Mouse (Mus musculus) stomach, postnatal 0 days (tissue): ENCODE measurements around the gene Urb2. TPM values are rescaled to one million over a fixed set of nuclear protein-coding genes. Genes with fewer than 3 reads are reported as not detected.

Source experiments
- ATAC-seq: fragments of 200-750 bp; cut with Nextera tagmentation; 2 replicates; pipeline ENCODE4 v1.8.0; 2017; ENCODE audit not compliant: low FRiP score, low TSS enrichment
- DNase-seq: peaks from one replicate; pipeline ENCODE4 v3.0.0-alpha.2; 2016; ENCODE audit warnings: low spot score
- H3K27ac ChIP-seq: fragments of 300-500 bp; sonication (generic); replicated peaks from 2 replicates; pipeline ENCODE4 v1.5.1; 2014; ENCODE audit warnings: mild to moderate bottlenecking, control low read depth
- H3K27me3 ChIP-seq: fragments of 300-500 bp; sonication (generic); 2 replicates; pipeline ENCODE4 v1.6.1; 2014; ENCODE audit warnings: low read length; ENCODE audit not compliant: control insufficient read depth, insufficient read depth
- H3K36me3 ChIP-seq: fragments of 300-500 bp; sonication (generic); 2 replicates; pipeline ENCODE4 v1.6.1; 2014; ENCODE audit warnings: low read length, mixed read lengths; ENCODE audit not compliant: control insufficient read depth, insufficient read depth
- H3K4me1 ChIP-seq: fragments of 300-500 bp; sonication (generic); replicated peaks from 2 replicates; pipeline ENCODE4 v1.6.1; 2014; ENCODE audit warnings: antibody characterized with exemption; ENCODE audit not compliant: control insufficient read depth, insufficient read depth
- H3K4me2 ChIP-seq: fragments of 300-500 bp; sonication (generic); replicated peaks from 2 replicates; pipeline ENCODE4 v1.6.1; 2014; ENCODE audit warnings: low read depth, mild to moderate bottlenecking, control low read depth, moderate library complexity
- H3K4me3 ChIP-seq: fragments of 300-500 bp; sonication (generic); 2 replicates; pipeline ENCODE4 v1.5.1; 2014; ENCODE audit warnings: low read depth, low read length, control low read depth
- H3K9ac ChIP-seq: fragments of 300-500 bp; sonication (generic); 2 replicates; pipeline ENCODE4 v1.6.1; 2014; ENCODE audit warnings: mild to moderate bottlenecking, low read length, control low read depth, mixed read lengths
- H3K9me3 ChIP-seq: fragments of 300-500 bp; sonication (generic); 2 replicates; pipeline ENCODE4 v1.6.1; 2016; ENCODE audit warnings: low read length; ENCODE audit not compliant: control insufficient read depth
- CTCF ChIP-seq: IDR thresholded peaks from 2 replicates; pipeline ENCODE4 v1.5.1; 2016; ENCODE audit warnings: antibody characterized with exemption, low read depth, mild to moderate bottlenecking, moderate library complexity
- EP300 ChIP-seq: optimal IDR thresholded peaks from 2 replicates; pipeline ENCODE3; 2016; ENCODE audit warnings: antibody characterized with exemption
- WGBS: fragments of 180-500 bp; shearing (Covaris S2); extraction: QIAGEN DNeasy Blood & Tissue Kit; methylation state at CpG from one replicate; pipeline ENCODE4 v1.1.7; 2014; 5-methylcytosine and 5-hydroxymethylcytosine counted together
- polyA plus RNA-seq: library from polyadenylated mRNA; unstranded; fragments of >200 nt; fragmentation: Nextera tagmentation; extraction: Ambion mirVana; gene quantifications from 2 replicates; pipeline ENCODE4 v1.2.1, GENCODE M21; 2015

Urb2 gene
- polyA plus RNA-seq, 1 experiment from 2014 or later = 1.2 TPM

DNA sequence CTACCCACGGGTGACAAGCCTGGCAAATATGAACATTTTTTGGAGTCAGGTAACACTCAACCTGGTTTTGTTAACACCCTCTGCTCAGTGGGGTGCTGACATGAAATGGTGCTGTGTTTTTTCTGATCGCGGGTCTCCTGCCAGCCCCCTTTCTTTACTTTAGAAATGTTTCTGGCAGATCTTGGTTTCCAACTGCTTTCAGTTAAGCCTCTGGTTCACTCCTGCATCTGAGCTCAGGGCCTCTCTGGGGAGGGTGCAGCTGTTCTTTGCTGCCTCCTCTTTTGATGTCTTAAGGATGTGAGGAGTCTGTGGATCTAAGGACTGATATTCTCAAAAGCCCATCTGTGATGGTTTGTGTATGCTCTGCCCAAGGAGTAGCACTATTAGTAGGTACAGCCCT lies 55.1 kb downstream of the Urb2 start:
- DNase-seq = no peak

DNA sequence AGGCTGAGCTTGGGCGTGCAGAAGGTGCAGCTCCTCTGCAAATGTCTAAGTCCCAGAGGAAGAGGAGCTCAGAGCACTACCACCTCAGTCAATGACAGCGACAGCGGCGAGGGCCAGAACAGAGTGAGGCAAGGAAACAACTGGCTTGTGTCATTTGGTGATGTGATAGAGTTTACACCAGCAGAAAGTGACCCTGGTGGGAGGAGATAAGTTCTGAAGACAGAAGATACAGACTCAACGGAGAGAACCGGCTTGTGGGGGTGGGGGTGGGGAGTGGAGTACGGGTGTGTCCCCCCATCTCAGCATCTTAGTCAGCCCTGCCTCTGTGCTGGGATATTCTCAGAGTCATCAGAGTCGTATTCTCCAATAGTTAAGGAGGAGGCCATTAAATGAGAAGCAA lies 56.1 kb downstream of the Urb2 start:
- DNase-seq (no peak), ATAC-seq (no peak)

More for the DNA sequence above, 55.1 kb downstream of the Urb2 start:
- WGBS = 51% methylated on average over 3 of the region's 3 CpGs
- ATAC-seq = no peak
- no peaks in the 10 kb centered on the region for H3K27me3 ChIP-seq
- H3K4me3 ChIP-seq = no peak overlapping the region
- TF ChIP-seq EP300 (no peak), CTCF (no peak)
- no peak overlapping the region for H3K9ac ChIP-seq
- no peak overlapping the region for H3K27ac ChIP-seq
- no peaks in the 10 kb centered on the region for H3K36me3 ChIP-seq
- H3K4me2 ChIP-seq = no peak overlapping the region
- no peaks in the 10 kb centered on the region for H3K9me3 ChIP-seq
- no peaks in the 10 kb centered on the region for H3K4me1 ChIP-seq

DNA sequence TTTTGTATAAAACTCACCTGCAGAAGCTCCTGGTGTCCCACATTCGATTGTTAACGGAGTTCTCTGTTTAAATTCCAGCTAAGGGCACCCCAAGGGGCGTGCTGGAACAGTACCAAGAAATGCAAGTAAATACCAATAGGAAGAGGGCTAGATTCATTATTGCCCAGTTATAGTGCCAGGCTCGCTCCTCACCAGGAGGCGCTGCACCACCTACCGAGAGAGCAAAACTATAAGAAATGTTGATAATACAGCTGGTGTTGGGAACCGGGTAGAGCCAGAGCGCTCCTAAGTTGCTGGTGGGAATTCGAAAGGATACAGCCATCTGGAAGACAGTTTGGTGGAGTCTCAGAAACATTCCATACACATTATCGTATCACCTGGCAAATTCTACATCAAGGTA lies 56.7 kb downstream of the Urb2 start:
- no peaks in the 10 kb centered on the region for H3K36me3 ChIP-seq
- H3K4me2 ChIP-seq = no peak overlapping the region
- no peak overlapping the region for H3K27ac ChIP-seq
- 75% methylated on average over 10 of the region's 10 CpGs for WGBS
- H3K4me1 ChIP-seq = no peaks in the 10 kb centered on the region
- DNase-seq (peak; percentile 32), ATAC-seq (no peak)
- no peaks in the 10 kb centered on the region for H3K27me3 ChIP-seq
- H3K9me3 ChIP-seq = no peaks in the 10 kb centered on the region
- H3K4me3 ChIP-seq = no peak overlapping the region
- TF ChIP-seq EP300 (no peak), CTCF (peak; percentile 65)
- H3K9ac ChIP-seq = no peak overlapping the region

More for the DNA sequence above, 56.1 kb downstream of the Urb2 start:
- no peaks in the 10 kb centered on the region for H3K9me3 ChIP-seq
- H3K4me1 ChIP-seq = no peaks in the 10 kb centered on the region
- H3K27me3 ChIP-seq = no peaks in the 10 kb centered on the region
- H3K4me2 ChIP-seq = no peak overlapping the region
- H3K4me3 ChIP-seq = no peak overlapping the region
- TF ChIP-seq CTCF = no peak
- TF ChIP-seq EP300 = no peak
- WGBS = 73% methylated on average over 8 of the region's 8 CpGs
- no peak overlapping the region for H3K9ac ChIP-seq
- no peaks in the 10 kb centered on the region for H3K36me3 ChIP-seq
- H3K27ac ChIP-seq = no peak overlapping the region

- H3K4me1 ChIP-seq = no peaks in the 10 kb centered on the region
- DNase-seq = no peak
- no peak overlapping the region for H3K4me2 ChIP-seq
- H3K9me3 ChIP-seq = no peaks in the 10 kb centered on the region
- no peak for TF ChIP-seq CTCF
- no peak for TF ChIP-seq EP300
- 74% methylated on average over 7 of the region's 7 CpGs for WGBS
- H3K27ac ChIP-seq = no peak overlapping the region
- H3K9ac ChIP-seq = no peak overlapping the region
- H3K27me3 ChIP-seq = no peaks in the 10 kb centered on the region
- no peak for ATAC-seq
- no peak overlapping the region for H3K4me3 ChIP-seq
- no peaks in the 10 kb centered on the region for H3K36me3 ChIP-seq
Observed at GRCm38 (mm10) chr8:124078969-124079368, 57.7 kb downstream of the Urb2 start.

- DNase-seq = no peak
- H3K4me2 ChIP-seq = no peak overlapping the region
- H3K27ac ChIP-seq = no peak overlapping the region
Observed at GRCm38 (mm10) chr8:124080467-124081326, 59.4 kb downstream of the Urb2 start.

DNA sequence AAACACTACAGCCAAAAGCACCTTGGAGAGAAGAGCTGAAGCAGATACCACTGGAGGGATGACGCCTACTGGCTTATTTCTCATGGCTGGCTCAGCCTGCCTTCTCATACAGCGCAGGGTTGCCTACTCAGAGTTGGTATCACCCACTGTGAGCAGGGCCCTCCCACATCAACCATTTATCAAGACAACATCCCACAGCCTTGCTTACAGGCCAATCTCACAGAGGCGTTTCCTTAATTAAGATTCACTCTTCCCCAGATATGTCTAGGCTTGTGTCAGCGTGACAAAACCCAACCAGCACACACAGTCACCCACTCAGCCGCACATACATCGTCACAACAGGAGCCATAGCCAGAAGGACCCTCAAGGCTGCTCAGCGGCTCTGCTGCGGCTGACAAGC lies 61.3 kb downstream of the Urb2 start:
- DNase-seq (no peak), ATAC-seq (no peak)
- Histone ChIP-seq H3K9me3 (no peaks in the 10 kb centered on the region), H3K4me1 (no peaks in the 10 kb centered on the region), H3K4me3 (no peak overlapping the region), H3K4me2 (no peak overlapping the region), H3K36me3 (no peaks in the 10 kb centered on the region), H3K27ac (no peak overlapping the region), H3K9ac (no peak overlapping the region), H3K27me3 (no peaks in the 10 kb centered on the region)
- no peak for TF ChIP-seq EP300
- TF ChIP-seq CTCF = no peak
- 86% methylated on average over 8 of the region's 8 CpGs for WGBS

More at GRCm38 (mm10) chr8:124080467-124081326, 59.4 kb downstream of the Urb2 start:
- H3K4me3 ChIP-seq = no peak overlapping the region
- H3K9me3 ChIP-seq = no peaks in the 10 kb centered on the region
- H3K36me3 ChIP-seq = no peaks in the 10 kb centered on the region
- 73% methylated on average over 21 of the region's 21 CpGs for WGBS
- no peaks in the 10 kb centered on the region for H3K27me3 ChIP-seq
- no peak for ATAC-seq
- no peak overlapping the region for H3K9ac ChIP-seq
- TF ChIP-seq CTCF (no peak), EP300 (no peak)
- no peaks in the 10 kb centered on the region for H3K4me1 ChIP-seq
